Mouse (Mus musculus) naive thymus-derived CD4-positive, alpha-beta T cell, adult 2 months (primary cell): ENCODE data around the gene Tacc3.
A peak's percentile ranks its signal among the peaks of the same experiment; 100 is the strongest.

Experiments
- DNase-seq: peaks from one replicate; pipeline ENCODE4 v3.0.0-alpha.2; 2011; ENCODE audit warnings: low read depth

The Tacc3 gene

DNA sequence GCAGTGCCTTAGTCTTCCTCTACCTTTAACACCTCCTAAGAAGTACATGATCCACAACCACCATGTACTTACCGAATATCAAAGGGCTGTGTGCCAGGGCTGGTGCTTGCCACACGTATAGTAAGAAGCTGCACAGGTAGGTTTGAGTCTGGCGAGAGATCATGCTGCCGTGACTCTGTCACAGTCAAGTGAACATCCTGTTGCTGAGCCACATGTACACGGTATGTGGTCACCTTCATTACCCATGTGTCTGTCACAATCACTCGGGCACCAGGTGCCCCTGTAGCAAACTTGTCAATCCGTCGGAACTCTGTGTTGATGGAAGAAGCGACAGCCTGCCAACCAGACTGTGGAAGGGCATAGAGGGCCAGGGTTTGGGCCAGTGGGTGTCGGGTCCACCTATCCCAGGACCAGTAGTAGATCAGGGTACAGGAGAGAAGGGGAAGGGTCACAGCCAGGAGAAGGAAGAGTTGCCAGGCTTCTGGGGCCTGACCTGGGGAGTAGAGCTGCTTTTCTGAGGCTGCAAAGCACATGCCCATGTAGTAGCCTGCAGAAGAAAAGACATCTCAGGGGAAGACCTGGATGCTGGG, 2.6 kb upstream of the Tacc3 start:
- no peak for DNase-seq

DNA sequence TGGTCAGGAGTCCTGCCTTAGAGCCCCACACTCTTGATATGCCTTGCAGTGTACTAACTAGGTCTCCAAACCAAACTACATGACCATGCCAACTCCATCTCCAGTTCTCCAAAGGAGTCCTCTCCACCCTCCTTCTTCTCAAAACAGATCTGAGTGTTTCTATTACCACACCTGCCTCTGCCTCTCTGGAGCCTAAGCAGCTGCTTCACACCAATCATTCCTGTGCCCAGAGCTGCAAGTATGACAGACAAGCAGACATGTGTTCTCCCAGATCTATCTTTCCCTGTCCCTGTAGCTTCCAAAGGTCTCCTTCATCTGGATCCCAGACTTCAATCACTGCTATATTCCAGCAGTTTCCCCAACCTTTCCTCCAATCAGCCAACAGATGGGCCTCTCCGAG, 1.2 kb upstream of the Tacc3 start:
- no peak for DNase-seq

DNA sequence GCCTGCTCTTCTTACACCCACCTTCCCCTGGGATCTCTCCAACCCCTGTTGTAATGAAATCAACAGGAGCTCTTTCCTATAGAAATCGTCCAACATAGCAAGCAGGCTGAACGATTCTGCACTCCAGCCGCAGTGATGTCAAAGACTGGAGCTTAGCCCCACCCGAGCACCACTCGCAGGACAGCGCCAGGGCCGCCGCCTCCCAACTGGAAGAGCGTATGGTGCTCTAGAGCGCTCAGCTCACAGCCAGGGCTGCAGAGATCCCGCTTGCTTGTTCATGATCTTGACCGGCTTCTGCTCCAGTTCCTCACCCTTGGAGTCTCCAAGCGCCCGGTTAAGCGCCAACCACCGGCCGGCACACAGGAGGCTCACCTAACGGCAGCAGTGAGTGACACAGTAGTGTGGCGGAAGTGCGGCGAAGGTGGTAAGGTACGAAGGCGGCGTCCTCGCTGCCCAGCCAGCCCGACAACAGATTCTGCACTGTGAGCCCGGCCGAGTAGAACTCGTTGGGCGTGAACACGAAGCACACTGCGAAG, 609 bp upstream of the Tacc3 start:
- no peak for DNase-seq

DNA sequence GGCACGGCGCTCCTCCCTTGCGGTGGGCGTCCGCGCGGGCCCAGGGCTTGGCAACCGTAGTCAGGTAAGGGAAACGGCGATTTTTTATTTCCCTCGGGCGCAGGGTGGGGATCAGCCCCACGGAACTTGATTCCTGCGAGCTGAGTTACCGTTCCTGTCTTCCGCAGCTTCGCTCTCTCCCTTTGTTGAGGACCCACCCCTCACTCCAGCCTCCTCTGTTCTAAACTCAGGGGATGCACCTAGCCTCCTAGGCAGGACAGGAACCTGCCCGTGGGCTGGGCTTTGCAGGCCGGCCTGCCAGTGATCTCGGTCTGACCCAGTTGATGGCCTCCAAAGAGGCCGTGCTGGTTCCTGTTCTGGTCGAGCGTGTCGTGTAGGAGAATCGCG, 729 bp downstream of the Tacc3 start:
- no peak for DNase-seq

DNA sequence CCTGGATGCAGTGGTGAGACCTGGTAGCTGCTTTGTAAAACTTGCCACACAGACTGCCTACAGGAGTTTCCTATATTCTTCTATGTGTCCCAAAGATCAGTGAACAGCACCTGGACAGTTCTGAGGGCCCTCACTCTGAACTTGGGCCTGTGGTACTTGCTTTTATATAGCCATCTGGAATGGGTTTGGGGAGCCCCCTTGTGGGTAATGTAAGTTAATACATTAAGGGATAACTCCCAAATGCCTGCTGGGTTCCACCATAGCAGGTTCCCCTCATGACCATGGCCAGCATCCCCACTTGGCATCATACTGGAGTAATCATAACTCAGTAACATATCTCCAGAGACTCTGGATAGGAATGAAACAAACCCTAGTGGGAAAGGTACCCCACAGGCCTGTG, 10.3 kb downstream of the Tacc3 start:
- DNase-seq = peak; percentile 71

DNA sequence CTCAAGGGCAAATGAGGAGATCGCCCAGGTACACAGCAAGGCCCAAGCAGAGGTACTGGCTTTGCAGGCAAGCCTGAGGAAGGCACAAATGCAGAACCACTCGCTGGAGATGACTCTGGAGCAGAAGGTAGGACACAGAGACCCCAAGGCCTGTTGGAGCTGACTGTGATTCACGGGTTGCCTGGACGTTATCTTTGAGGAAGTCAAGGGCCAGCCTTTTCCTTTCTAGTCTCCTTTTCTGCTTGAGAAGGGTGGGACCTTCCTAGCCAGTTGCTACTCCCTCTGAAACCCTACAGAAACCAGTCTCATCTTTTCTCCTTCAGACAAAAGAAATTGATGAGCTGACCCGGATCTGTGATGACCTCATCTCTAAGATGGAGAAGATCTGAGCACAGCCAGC, 13.7 kb downstream of the Tacc3 start:
- no peak for DNase-seq

DNA sequence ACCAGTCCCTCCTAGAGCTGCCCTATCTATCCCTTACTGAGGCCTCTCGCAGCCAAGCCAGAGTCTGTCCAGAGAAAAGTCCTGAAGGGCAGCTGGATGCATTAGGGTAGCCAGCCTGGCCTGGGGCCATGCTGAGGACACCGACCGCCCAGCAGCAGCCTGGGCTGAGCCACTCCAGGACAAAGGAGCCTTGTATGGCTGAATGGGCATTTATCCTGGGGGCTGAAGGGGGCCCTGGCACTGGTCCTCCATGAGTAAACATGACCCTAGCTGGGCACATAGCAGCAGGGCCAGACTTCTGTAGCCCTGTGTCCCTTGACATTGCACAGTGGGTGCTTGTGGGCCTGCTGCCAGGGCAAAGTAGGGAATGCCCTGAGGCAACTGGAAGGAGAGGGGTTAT, 16.5 kb downstream of the Tacc3 start:
- no peak for DNase-seq

DNA sequence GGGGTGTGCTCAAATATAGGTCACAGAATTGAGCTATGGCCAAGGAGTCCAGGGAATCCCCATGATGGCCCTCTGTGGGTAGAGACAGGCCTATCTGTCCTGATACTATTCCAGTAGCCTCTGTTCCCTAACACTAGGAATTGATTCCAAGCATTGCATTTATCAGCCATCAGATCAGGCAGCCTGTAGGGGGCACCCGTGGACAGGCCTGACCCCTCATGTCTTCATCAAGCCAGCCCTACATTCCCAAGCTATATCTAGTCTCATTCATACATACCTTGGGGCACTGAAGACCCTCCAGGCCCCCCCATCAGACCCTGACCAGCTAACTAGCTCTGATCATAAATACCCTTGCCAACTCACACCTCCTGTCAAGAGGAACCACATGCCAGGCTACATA, 18.0 kb downstream of the Tacc3 start:
- no peak for DNase-seq

DNA sequence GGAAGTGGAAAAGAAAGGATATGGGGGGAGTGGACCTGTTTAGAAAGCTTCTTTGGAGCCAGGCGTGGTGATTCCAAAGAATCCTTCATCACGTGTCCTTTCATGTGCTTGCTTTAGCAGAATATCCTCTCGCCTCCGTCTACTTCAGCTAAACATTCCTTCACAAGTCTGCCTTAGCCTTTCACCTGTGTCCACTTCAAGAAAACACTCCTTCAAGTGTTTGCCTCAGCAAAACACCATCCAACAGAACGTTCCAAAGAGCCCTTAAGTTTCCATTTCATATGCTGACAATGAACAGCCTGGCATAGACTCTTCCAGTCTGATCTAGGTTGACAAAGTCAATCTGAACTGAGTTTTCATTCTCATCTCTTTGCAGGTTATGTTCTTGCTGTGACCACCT, 20.3 kb downstream of the Tacc3 start:
- no peak for DNase-seq

DNA sequence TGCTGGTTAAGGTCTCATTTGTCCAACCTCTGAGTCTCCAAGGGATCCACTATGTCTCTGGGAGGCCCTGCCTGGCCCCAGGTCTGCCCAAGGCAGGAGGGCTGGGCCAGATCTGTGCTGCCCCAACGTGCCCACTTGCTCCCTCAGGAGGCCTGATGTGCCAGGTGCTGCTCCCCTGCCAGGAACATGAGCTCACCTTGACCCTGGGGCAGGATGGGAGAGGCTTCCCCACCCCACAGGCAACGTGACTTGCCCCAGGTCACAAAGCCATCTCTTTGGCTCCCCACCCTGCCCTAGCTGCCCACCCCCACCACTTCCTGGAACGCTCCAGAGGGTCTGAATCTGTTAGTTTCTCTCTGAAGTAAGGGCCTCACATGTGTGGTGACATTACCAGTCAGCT, 23.1 kb downstream of the Tacc3 start:
- no peak for DNase-seq

DNA sequence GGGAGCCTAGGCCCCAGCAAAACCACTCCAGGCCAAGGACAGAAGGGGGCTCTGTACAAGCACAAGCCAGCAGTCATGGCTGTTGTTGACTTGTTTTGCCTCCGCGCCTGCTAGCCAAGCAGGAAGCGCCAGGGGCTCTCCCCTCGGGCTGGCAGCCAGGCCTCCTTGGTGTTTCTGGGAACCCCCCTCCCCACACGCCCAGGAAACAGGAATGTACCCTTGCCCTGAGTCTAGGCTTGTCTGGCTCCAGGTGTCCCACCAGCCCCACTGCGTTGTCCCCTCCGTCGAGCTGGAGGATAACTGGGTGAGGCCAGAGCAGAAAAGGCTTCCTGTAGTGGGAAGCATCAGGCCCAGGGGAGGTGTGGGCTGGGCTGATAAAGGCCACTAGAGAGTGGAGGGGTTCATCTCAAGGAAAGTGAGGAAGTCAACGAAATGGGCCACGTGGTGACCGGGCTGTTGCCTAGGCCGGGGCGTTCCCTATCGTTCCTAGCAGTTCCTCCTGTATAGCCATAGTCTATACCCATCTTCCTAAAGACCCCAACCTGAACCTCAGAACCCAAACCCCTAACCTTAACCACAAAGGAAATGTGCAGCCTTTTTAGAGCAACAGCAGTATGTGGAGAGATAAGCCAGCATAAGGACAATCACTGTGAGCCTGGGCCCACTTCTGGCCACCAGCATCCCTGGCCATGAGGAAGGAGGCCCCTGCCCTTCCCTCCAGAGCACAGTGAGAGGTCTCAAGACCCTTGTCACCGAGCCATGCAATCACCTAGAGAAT, 23.9 kb downstream of the Tacc3 start:
- no peak for DNase-seq

DNA sequence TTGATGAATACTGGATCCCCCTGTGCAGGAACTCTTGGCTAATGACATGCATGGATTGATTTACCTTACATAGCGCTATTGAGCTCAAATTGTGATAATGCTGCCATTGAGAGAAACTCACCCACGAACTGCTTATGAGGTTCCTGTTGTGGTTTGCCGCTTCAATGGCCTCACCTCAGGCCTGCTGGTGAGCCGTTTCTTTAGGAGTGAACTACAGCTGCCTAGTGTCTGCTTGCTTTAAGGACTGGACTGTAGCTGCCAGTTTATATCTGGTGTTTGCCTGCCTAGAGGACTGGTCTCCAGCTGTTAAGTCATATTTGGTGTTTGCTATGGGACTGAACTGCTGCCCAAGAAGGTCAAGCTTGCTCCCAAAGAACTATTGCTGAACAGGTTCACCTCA, 25.0 kb downstream of the Tacc3 start:
- DNase-seq = no peak

DNA sequence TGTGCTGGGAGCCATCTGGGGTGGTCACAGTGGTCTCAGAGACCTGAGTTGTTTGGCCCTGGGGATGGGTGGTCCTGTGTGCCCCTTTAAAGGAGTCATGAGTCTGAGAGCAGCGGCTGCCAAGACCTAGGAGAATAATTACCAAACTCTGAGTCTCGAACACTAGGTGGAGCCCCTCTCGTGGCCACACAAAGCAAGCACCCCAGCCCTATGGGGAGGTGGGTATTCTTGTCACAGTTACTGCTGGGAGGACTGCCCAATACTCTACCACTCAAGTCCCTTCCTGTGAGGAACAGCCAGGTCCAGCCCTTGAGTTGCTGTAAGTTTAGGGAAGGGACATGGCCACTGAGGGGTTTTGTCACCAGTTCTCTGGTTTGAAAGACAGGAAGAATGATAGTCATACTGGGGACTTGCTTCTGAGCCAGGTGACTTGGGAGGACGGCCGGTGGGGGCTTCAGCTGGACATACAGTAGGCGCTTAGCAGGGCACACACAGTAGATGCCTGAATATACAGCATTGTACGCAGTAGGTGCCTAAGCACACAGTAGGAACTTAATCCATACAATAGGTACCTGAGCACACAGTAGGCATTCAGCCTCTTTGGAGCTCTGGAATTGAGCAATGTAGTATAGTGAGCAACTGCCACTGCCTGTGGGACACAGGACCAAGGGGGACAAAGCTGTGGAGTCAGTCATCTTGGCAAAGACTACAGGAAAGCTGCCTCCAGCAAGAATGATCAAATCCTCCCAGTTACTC, 26.1 kb downstream of the Tacc3 start:
- DNase-seq = peak; percentile 14

DNA sequence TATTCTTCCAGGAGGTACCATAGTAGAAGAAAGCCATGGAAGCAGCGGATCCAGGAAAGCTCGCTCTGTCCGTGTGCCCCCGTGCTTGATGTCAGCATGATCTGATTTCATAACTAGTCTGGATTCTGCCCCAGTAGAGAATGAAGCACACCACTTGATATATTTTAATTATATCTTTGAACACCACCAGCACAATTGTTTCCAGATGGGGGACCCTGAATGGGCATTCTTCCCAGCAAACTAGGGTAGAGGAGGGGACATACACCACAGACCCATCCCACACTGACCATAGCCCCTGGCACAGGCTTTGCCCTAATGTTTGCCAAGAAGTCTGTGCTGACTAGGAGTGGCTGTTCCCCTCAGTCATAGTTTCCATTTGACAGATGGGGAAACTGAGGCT, 27.0 kb downstream of the Tacc3 start:
- DNase-seq = no peak

DNA sequence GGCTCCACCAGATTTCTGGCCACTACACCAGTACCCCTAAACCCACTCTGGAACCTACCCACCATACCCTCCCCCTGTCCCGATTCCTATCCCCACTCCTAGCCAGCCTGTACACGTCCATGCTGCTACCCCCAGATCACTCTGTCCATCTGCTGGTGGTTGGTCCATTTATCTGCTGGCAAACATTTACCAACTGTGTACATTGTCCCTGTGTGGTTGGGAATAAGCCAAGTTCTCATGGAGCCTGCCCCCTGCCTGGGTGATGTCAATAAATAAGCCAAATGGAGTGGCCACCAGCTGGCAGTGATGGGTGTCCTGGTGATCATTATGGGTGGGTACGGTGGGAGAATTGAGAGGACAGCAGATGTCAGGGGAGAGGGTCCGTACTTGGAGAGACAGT, 29.2 kb downstream of the Tacc3 start:
- DNase-seq = no peak

DNA sequence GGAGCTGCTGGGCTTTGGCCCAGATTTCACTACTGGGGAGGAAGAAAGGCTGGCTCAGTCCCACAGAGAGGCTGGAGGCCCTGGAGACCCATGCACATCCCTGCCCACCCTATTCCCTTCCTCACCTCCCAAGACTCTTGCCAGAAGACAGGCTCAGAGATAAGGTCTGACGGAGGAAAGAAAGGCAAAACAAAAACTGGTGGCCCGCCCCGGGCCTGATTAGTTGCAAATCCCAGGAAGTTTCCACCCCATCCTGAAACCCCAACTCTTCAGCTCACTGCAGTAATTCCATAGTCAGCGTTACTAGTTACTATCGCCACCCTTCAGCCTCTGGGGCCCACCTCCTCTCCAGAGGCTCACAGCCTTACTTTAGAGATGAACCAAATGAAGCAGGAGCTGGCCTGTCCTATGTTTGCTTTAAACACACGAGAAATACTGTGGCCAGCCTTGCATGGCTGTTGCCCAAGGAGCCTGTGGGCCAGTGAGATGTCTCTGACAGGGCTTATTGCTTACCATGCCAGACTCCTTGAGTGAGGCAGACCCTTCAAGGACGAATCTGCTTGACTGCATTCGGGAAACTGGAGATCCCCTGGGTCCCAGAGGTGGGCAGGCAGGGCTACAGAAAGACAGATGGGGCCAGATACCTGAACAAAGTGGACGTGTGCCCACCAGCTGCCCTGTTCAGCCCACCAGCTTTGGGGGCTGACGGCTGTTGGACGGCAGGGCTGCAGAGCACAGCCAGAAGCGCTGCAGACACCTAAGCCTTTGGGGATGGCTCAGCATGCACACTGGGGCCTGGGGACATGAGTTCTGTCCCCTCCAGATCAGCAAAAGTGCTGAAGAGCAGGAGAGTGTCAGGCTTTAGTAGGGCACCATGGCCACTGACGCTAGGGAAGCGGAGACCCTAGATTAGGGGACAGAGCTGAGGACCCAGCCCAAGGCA, 30.6 kb downstream of the Tacc3 start:
- DNase-seq = no peak

DNA sequence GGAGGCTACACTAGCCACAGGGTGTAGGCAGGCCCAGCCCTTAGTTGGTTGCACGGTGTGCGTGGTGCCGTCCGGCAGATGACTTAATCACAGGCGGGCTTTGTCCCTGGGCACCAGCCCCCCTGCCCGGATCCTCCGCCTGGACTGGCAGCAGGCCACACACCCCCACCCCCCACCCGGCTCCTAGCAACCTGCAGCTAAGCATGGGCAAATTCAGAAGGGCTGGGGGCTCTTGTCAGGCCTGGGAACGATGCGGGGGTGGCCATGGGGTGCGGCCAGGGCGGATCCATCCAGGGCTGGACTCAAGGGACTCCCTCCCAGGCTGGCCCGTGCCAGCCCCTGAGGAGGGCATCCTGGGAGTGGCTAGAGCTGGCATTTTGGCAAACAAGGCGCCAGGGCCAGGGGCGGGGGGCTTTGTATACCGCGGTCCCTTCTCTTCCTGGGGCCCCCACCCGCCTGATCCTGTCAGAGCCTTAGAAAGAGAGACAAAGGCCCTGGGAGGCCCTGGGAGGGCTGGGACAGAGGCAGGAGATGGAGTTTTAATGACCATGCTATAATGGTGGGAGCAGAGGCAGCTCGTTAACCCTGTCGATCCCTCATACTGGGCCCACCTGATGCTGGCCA, 31.4 kb downstream of the Tacc3 start:
- DNase-seq = no peak

DNA sequence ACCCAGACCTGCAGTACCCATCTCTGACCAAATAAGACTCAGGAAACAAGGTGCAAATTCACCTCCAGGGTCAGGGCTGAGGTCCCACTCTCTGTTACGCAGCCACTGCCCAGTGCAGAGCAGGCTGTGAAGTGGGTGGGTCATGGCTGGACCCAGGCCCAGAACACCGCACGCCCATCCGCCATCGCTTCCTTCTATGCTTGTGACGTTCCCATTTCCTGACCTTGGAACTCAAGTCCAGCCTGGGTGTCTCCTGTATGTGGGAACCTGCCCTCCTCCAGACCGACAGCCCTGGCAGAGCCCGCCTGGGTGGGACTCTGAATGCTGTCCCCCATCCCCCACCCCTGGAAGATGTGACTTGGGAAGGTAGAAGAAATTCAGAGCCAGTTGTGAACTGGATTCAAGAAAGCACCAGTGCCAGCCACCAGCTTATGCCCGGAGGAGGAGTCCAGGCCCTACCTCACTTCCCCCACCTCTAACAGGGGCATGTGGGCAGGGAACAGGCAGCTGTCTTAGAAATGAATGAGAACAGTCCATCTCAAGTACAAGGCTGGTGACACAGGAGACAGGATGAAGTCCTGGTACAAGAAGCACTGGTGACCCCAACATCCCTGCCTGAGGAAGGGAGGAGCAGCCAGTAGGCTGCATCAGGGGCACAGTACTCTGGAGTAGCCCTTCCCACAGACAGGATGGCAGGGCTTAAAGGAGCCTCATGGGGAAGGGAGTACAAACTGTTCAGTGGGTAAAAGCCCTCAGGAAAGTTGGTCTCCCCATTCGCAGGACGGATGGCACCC, 32.1 kb downstream of the Tacc3 start:
- DNase-seq = no peak

DNA sequence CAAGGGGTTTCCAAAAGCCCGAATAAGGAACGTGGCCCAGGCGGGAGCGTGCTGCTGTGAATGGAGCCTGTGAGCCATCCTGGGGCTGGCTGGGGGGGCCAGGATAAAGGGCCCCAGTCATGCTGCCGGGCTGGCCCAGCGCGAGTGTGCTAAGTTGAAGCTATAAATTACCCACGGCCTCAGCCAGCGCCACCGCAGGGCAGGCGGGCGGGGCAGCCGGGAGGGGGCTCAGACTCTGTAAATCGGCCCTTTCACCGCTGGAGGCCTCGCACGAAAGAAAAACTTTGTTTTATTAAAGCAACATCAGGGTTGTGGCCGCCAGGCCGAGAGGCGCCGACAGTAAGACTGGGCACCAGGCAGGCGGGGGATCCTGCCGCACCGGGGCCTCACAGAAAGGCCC, 34.5 kb downstream of the Tacc3 start:
- no peak for DNase-seq

DNA sequence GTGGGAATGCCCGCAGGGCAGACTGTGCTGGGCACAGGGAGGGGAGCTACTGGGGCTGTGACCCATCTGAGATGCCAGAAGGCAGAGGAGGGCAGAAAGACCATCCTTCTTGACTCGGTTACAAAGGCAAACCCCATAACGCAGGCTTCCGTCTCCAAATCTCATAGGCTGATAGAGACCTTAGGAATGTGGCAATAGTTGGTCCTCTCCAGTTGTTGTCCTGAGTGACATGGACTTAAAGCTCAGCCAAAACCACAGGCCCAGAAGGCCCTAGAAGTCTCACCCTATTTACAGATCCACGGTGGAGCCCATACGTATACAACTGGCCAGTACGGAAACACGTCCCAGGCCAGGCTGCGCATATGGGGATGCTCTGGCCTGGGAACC, 36.5 kb downstream of the Tacc3 start:
- DNase-seq = no peak
